Mouse (Mus musculus) olfactory bulb, adult 2 months (tissue): ENCODE measurements around the gene Nap1l4.

Experiments
- CTCF ChIP-seq: fragments of 200-500 bp; IDR thresholded peaks from 2 replicates; pipeline ENCODE4 v1.5.1; 2012; ENCODE audit warnings: low read depth, mild to moderate bottlenecking, low read length, moderate library complexity; ENCODE audit not compliant: insufficient read depth
- POLR2A ChIP-seq: fragments of 200-500 bp; IDR thresholded peaks from 2 replicates; pipeline ENCODE4 v1.6.1; 2012; ENCODE audit warnings: mild to moderate bottlenecking, low read depth, low read length, moderate library complexity; ENCODE audit not compliant: insufficient read depth

- TF ChIP-seq POLR2A = no peak
- no peak for TF ChIP-seq CTCF
Measured at GRCm38 (mm10) chr7:143587586-143587985, 38.7 kb upstream of the Nap1l4 start.
